Mouse (Mus musculus) MEL-GATA-1-ER (cell line): ENCODE measurements around the gene Gbe1.

Source experiments
- DNase-seq: peaks from one replicate; pipeline ENCODE4 v3.0.0-alpha.2; 2012; ENCODE audit warnings: low read depth; ENCODE audit errors: extremely low read depth

The Gbe1 gene

GRCm38 (mm10) chr16:70313886-70314577 lies at the start of gene Gbe1:
Gbe1 (plus strand) TSS chr16:70313949.
- DNase-seq: peak; percentile 69

DNA sequence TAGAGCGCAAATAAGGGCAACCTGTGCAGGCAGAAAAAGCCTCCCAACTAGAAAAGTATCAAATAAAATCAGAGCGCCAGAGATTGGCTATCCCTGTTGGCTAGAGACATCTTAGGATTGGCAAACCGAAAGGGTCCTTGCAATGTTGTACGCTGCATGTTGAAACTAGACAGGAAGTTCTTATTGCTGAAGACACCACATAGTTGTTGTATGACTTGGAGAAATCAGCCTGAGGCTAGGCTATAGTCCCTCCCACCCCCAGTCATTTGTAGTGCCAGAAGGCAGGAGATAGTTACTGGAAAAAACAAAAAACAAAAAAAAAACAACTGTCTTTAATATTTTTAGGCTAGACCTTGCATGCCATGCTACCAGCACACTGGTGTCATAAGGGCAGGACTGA lies 3.1 kb upstream of the Gbe1 start:
- no peak for DNase-seq

GRCm38 (mm10) chr16:70313496-70313885 lies 258 bp upstream of the Gbe1 start:
- DNase-seq: peak; percentile 12

DNA sequence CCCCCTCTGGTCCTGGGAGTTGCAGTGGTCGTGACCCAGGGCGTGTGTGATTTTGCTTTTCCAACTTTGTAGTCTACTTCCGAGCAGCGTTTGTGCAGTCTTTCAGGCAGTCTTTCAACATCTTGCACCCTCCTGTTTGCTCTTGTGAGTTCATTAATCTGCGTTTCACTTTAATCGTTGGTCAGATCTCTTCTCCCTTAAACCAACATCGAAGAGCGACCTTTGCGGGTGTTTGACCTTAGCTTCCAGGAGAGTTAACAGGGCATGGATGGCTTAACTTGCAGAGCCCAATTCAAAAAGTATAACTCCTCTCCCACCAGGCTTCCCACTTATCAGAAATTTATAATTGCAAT lies 805 bp downstream of the Gbe1 start:
- no peak for DNase-seq

DNA sequence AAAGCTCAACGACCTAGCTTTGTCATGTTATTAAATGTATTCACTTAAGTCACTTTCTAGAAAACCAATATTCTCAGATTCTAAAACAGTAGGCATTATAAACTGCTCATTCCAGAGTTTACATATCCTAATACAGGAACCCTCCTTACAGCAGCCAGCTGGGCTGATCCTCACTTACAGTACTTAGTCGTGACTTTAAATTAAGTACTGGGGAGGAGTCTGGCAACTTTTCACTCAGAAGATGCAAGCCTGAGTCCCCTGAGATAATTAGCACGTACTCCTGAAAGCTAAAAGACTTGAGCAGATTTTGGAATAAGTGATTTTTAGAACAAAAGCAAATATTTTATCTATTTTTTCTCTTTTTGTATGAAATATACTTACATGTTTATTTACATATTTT lies 1.5 kb downstream of the Gbe1 start:
- DNase-seq: peak; percentile 29

GRCm38 (mm10) chr16:70315862-70316390 lies 2.2 kb downstream of the Gbe1 start:
- no peak for DNase-seq

GRCm38 (mm10) chr16:70319388-70319787 lies 5.6 kb downstream of the Gbe1 start:
- no peak for DNase-seq

DNA sequence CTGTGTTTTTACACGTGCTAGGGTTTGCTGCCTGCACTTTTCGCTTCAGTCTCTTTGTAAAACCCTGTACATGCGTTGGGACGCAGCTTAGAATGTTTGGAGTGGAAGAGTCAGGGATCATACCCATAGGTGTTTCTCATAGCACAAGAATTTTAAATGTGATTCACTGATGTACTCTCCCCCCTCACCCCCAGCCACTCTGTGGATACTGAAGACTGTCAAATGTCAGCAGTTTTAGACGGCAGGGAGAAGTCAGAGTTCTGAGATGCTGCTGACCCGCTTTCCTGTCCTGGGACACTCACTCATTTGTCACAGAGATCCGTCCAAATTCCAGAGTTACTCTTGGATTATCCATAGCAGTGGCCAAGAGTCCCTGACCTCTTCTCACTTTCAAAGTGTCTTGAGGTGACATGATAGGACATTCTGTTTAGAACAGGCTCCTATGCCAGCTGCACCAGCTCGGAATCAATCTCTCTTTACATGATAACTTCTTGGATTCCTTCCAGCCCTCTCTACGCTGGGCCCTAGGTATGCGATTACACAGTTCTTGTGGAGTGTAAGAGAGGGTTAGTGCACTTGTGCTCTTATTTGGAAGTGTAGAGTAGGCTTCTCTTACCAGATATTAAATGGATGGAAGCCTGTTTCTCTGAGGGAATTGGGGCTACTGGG lies 7.0 kb downstream of the Gbe1 start:
- no peak for DNase-seq

GRCm38 (mm10) chr16:70326339-70326948 lies 12.7 kb downstream of the Gbe1 start:
- DNase-seq: no peak

DNA sequence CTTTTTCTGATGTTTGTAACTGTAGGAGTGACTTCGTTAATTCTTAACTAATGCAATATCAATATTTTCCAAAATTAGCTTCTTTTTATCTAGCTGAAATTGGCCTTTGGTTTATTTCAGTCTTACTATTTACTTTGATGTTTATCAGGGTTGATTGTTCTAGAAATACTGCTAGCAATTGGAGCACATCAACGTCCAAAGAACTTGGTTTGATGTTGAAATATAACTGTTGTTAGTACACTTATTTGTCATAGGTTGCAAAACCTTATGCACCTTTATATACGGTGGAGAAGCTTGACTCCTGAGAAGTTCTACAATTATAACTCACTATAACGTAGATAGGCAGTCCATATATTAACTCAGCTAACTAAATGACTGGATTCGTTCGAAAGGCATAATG lies 14.8 kb downstream of the Gbe1 start:
- no peak for DNase-seq

- no peak for DNase-seq
Observed at GRCm38 (mm10) chr16:70329036-70329435, 15.3 kb downstream of the Gbe1 start.

GRCm38 (mm10) chr16:70329471-70329870 lies 15.7 kb downstream of the Gbe1 start:
- DNase-seq: no peak

- no peak for DNase-seq
Observed at GRCm38 (mm10) chr16:70330007-70330406, 16.3 kb downstream of the Gbe1 start.

DNA sequence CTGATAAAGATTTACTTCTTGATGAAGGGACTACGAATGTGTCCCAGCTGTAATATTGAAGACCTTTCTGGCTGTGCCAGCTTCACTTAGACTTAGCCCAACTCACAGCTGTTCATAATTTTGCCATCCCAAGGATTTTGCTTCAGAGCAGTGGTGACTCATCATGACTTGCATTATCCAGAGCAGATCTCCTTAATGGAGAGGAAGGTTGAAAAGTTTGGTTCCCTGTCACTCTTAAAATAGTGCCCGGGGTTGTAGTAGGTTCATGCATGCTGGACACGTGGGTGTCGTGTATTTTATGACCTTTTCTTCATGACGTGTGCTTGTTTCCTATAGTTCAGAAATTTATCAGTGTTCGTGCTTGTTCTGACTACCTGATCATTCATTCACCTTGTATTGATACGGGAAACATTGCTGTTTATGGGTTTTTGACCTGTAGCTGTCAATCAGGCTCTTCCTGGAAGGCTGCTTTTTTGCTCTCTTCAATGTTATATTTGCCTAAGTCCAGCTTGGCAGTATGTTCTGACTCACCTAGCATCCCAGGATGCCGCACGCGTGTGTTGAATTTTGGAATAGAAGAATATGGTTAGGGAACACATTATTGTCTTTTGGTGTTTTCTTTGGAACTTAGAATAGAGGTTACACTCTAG lies 17.0 kb downstream of the Gbe1 start:
- DNase-seq: no peak

DNA sequence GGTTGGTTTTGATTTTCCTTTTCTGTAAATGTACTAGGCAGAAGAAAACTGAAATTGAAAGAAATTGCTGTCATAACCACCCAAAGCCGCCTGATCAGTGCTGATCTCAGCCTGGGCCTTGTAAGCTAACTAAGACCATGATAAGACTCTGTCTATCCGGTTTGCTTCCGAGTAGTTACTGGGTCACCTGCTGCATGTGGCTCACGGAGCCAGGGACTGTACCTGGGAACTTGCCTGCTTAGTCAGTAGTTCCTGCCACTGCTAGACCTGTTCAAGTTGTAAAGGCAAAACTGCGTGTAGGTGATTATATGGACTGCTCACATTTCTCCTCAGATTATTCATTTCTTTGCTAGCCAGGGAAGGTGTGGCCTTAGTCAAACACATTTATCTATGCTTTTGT lies 21.1 kb downstream of the Gbe1 start:
- no peak for DNase-seq

GRCm38 (mm10) chr16:70335472-70335871 lies 21.7 kb downstream of the Gbe1 start:
- DNase-seq: no peak

DNA sequence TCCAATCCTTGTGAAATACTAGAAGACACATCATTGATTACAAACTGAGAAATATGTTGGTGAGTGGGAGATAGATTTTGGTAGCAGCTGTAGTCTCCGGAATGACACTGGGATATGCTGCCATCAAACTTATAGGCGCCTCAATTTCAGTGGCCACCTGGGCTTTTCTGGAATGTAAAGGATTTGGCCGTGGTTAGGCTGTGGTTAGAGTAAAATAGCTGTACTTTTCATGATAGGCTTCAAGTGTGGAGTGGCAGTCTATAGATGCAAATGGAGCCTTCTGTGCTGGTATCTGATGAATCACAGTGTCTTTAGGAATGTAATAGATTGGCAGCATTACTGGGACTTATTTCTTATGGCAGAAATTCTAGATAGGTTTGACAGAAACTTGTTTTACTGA lies 23.9 kb downstream of the Gbe1 start:
- no peak for DNase-seq

GRCm38 (mm10) chr16:70344496-70344895 lies 30.7 kb downstream of the Gbe1 start:
- no peak for DNase-seq

DNA sequence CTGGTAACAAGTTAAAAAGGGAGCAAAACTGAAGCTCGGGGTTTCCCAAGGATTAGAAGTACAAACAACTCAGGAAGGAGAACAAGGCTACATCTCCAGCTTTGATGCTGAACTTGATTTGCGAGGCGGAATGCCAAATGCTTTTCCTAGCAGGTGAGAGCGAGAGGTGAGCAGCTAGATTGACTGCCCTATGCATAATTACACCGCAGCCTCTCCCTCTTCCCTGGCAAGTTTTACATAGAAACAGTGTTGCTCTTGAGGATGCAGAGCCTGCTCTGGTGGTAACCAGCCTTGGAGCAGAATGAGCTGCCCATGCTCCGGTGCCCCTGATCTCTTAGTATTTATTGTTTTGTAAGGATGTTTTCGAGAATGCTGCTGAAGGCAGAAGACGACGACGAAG lies 31.9 kb downstream of the Gbe1 start:
- no peak for DNase-seq

DNA sequence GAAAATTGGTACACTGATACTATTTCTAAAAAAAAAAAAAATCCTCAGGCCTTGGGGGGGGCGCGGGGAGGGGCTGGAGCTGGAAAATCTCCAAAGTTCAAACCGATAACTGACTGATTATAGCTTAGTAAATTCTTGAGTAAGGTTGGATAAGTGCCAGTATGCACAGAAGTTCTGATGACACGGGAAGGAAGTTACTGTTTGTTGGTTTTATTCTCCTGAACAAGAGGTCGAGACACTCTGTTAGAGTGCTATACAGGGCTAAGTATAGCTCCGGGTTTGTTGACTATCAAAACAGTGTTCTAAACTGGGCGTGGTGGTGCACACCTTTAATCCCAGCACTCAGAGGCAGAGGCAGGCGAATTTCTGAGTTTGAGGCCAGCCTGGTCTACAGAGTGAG lies 36.3 kb downstream of the Gbe1 start:
- DNase-seq: no peak

- DNase-seq: no peak
Observed at GRCm38 (mm10) chr16:70351641-70352280, 38.0 kb downstream of the Gbe1 start.

GRCm38 (mm10) chr16:70352571-70352970 lies 38.8 kb downstream of the Gbe1 start:
- no peak for DNase-seq
